Mouse (Mus musculus) spleen, adult 2 months (tissue): Measurements from ENCODE around the gene Pbx3. TPM values are rescaled to one million over a fixed set of nuclear protein-coding genes. Genes with fewer than 3 reads are reported as not detected.
A peak's percentile ranks its signal among the peaks of the same experiment; 100 is the strongest.

Experiments used
- DNase-seq, 2 experiments: peaks; one replicate each; pipeline versions ENCODE4 v3.0.0 to v3.0.0-alpha.2; 2012 to 2021; ENCODE audit warnings: low spot score in 2 of 2, low read depth in 1 of 2
- H3K27ac ChIP-seq: fragments of 200-500 bp; 2 replicates; pipeline ENCODE4 v1.5.1; 2012; ENCODE audit warnings: low read length, inconsistent platforms; ENCODE audit not compliant: insufficient read depth
- H3K27me3 ChIP-seq: fragments of 200-500 bp; 2 replicates; pipeline ENCODE4 v1.6.1; 2012; ENCODE audit warnings: mild to moderate bottlenecking, moderate library complexity, low read length, inconsistent platforms; ENCODE audit not compliant: control insufficient read depth, insufficient read depth
- H3K36me3 ChIP-seq: fragments of 200-500 bp; 2 replicates; pipeline ENCODE4 v1.6.1; 2012; ENCODE audit warnings: mild to moderate bottlenecking, low read length, inconsistent platforms; ENCODE audit not compliant: control insufficient read depth, insufficient read depth
- H3K4me1 ChIP-seq: fragments of 200-500 bp; 2 replicates; pipeline ENCODE4 v1.6.1; 2011; ENCODE audit warnings: inconsistent platforms; ENCODE audit not compliant: control insufficient read depth, insufficient read depth, insufficient read length
- H3K4me3 ChIP-seq: fragments of 200-500 bp; 2 replicates; pipeline ENCODE4 v1.5.1; 2011; ENCODE audit warnings: mild to moderate bottlenecking, inconsistent platforms; ENCODE audit not compliant: insufficient read depth, insufficient read length; ENCODE audit errors: extremely low read depth
- CTCF ChIP-seq: fragments of 200-500 bp; IDR thresholded peaks from 2 replicates; pipeline ENCODE4 v1.5.1; 2011; ENCODE audit warnings: mild to moderate bottlenecking, inconsistent platforms; ENCODE audit not compliant: insufficient read depth, insufficient read length, insufficient replicate concordance; ENCODE audit errors: extremely low read depth
- POLR2A ChIP-seq: fragments of 200-500 bp; IDR thresholded peaks from 2 replicates; pipeline ENCODE4 v1.6.1; 2011; ENCODE audit warnings: low read depth, low read length, inconsistent platforms
- WGBS: fragments of 180-500 bp; shearing (Covaris S2); methylation state at CpG from one replicate; pipeline ENCODE4 v1.1.7; 2018; 5-methylcytosine and 5-hydroxymethylcytosine counted together
- polyA plus RNA-seq: library from polyadenylated mRNA; depleted of rRNA; stranded (reverse); fragments of >200 nt; gene quantifications from 2 replicates; pipeline ENCODE4 v1.2.3, GENCODE M21; 2012

Gene Pbx3
- polyA plus RNA-seq, 1 experiment, result 4.3 TPM

DNA sequence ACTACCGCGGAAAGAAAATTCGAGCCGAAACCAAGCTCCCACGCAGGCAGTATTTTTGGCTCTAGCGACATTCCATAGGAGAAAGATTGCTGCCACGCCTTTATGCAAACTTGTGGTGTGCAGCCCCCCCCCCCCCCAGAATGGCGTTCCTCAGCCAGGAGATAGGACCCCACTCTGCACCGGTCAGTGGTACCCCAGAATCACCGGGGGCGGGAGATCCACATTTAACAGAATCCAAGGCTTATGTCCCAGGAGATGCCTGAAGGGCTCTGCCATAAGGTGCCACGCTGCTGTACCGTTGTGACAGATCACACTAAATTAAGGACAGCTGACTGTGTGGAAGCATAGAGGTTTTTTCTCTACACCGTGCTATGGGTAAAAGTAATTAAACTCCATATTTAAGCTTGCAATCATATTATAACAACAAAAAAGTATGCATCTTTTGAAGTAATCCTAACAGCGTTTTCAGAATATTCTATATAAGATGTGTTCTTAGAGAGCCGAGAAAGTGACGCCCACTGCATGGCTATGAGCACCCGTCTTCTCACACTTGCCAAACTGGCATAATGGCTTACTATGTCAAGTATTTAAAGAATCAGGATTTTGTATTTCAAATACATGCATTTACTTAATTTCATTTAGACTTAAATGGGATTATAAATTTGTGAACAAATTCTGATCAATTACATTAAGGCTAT lies 122.8 kb downstream of the Pbx3 start:
- Histone ChIP-seq H3K4me1 (no peaks in the 10 kb centered on the region; the same call in 1 of the 2 replicates), H3K36me3 (no peaks in the 10 kb centered on the region), H3K4me3 (peak overlapping the region; percentile 21; the same call in 1 of the 2 replicates), H3K27me3 (no peaks in the 10 kb centered on the region), H3K27ac (no peak overlapping the region)
- DNase-seq, result no peak
- TF ChIP-seq CTCF (no peak), POLR2A (no peak)
- WGBS, result 22% methylated on average over 18 of the region's 18 CpGs

DNA sequence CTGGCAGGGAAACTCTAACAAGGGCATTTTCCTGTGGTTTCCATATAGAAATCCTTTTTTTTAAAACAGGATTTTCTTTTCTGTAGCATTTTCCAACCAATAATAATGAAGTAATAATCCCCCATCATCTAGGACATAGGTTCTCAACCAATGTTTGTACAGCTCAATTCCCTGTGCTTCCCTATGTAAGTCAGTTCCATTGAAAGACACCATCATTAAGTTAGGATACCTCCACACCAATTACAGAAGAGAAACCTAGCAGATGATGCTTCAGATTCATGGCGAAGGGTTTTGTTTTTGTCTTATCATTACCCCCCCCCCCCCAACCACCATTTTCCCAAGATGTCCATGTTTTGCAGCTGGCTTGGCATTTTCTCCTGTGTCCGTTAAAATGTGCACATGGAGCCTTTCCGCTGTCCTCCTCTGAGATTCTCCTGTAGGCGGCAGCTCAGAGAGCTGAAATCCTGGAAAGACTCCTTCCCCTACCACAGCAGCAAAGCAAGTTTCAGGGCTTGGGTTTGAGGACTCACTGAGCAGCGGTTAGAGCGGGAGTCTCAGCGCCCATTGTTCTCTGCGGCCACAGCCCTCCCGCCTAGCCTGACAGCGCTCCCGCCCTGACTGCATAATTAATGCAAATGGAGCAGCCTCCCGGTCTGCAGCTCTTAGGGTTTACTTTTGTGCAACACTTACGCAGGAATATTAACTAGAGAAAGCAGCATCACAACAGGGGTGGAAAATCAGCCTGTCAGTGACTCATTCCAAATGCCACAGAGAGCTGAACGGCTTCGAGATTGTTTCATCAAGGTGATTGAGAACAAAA lies 123.6 kb downstream of the Pbx3 start:
- 5% methylated on average over 15 of the region's 15 CpGs for WGBS
- DNase-seq, result peak; percentile 0 to 11
- Histone ChIP-seq H3K27me3 (no peaks in the 10 kb centered on the region), H3K4me3 (peak overlapping the region; percentile 21; the same call in 1 of the 2 replicates), H3K36me3 (no peaks in the 10 kb centered on the region), H3K4me1 (no peaks in the 10 kb centered on the region; the same call in 1 of the 2 replicates), H3K27ac (no peak overlapping the region)
- no peak for TF ChIP-seq CTCF
- no peak for TF ChIP-seq POLR2A

DNA sequence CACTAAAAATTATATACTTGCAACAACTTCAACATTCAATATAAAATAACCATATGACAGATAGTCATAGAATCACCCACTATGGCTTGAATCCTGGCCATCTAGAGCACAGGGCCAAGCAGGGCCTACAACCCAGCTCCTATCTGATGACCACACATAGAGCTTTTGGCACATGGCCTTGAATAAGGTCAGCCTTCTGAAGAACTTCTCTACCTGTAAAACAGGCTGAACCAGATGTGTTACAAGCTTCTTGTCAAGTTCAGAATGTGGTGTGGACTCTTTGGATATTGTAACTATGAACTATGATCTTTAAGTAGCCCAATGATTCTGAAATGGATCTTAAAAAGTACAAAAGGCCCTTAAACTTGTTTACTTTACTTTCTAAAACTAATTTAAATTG lies 132.1 kb downstream of the Pbx3 start:
- H3K27me3 ChIP-seq, result no peaks in the 10 kb centered on the region
- no peaks in the 10 kb centered on the region for H3K36me3 ChIP-seq
- H3K4me1 ChIP-seq, result no peaks in the 10 kb centered on the region
- no peak overlapping the region for H3K27ac ChIP-seq
- no peak for DNase-seq
- TF ChIP-seq POLR2A, result no peak
- no peak for TF ChIP-seq CTCF
- no peak overlapping the region for H3K4me3 ChIP-seq

DNA sequence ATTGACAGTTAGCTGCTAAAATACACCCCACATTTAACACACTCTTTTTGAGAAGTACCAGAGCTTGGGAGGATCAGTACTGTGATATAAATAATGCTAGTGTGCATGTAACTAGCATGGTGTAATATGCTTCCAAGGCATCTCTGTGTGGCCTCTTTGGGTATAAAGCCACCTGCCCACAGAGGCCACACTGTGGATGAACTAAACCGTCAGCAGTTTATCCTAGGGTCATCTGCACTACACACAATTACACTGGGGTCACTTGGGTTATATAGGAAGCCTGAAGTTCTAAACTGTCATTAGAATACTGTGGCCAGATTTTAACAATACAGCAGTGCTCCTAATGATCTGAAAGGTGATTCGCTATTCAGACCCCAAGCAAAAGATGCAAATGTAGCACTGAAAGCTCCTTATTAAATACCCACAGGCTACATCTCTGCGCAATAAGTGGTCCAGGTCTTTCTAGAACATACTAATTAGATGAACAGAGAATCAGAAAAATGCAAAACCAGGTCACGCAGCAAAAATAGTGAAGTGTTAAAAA lies 133.6 kb downstream of the Pbx3 start:
- no peak for DNase-seq
- Histone ChIP-seq H3K27me3 (no peaks in the 10 kb centered on the region; the same call in 1 of the 2 replicates), H3K4me1 (no peaks in the 10 kb centered on the region), H3K4me3 (no peak overlapping the region), H3K36me3 (no peaks in the 10 kb centered on the region), H3K27ac (no peak overlapping the region)
- no peak for TF ChIP-seq POLR2A
- TF ChIP-seq CTCF, result no peak
- 92% methylated on average over 4 of the region's 4 CpGs for WGBS

DNA sequence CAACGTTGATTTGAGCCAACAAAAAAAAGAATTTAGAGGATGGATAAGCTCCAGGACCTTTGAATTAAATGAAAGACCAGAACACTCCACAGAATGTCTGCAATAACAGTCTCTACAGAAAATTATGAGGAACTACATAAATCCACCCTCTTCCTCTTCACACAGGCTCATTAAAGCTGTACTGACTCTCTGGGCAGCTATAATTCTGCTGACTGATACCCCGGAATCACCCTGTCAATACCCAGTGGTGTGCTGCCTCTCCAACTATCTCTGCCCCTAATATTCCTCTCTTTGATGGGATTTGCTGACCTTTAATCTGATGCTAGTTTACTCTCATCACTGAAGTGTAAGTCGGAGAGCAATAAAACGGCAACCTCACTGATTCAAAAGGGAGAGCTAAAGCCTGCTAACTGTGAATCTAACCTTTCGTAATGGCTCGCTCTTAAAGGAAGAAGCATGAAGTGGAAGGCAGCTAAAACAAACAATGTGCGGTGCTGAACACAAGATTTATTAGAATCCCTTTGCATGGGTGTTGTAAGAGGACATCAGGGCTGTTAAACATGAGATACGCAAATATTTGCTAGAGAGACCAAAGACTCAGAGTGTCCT lies 137.4 kb downstream of the Pbx3 start:
- H3K4me3 ChIP-seq, result no peak overlapping the region
- H3K27me3 ChIP-seq, result no peaks in the 10 kb centered on the region; the same call in 1 of the 2 replicates
- WGBS, result 41% methylated on average over 8 of the region's 8 CpGs
- H3K4me1 ChIP-seq, result no peaks in the 10 kb centered on the region
- no peak overlapping the region for H3K27ac ChIP-seq
- H3K36me3 ChIP-seq, result no peaks in the 10 kb centered on the region
- DNase-seq, result no peak
- no peak for TF ChIP-seq POLR2A
- TF ChIP-seq CTCF, result no peak

DNA sequence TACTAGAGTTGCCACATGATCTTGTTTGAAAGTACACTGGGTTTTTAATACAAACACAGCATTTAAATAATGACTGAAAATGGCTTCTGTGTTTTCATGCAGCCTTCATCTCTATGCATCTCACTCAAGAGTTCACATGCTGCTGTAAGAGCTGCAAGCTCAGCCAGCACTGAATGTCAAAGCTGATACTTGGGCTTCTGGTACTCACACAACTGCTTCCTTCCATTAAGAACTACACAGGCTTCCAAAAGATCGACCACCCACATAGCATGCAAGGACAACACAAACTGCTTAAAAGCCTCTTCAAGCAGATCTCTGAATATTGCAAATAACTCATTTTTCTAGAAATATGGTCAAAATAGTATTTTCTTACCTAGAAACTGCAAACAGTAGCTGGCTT lies 138.7 kb downstream of the Pbx3 start:
- WGBS, result 79% methylated on average over 1 of the region's 1 CpGs
- H3K36me3 ChIP-seq, result no peaks in the 10 kb centered on the region
- TF ChIP-seq POLR2A (no peak), CTCF (no peak)
- no peak for DNase-seq
- no peaks in the 10 kb centered on the region; the same call in 1 of the 2 replicates for H3K27me3 ChIP-seq
- no peak overlapping the region for H3K4me3 ChIP-seq
- H3K4me1 ChIP-seq, result no peaks in the 10 kb centered on the region
- H3K27ac ChIP-seq, result no peak overlapping the region
